Mouse (Mus musculus) yolk sac, embryonic 10.5 days (tissue): Measurements from ENCODE around the gene Focad.

Source experiments
- DNase-seq: peaks from one replicate; pipeline ENCODE4 v3.0.0-alpha.2; 2017; ENCODE audit warnings: low spot score

The Focad gene

GRCm38 (mm10) chr4:88094062-88094767 lies at the start of gene Focad:
Gene Focad, plus strand, starts transcription at chr4:88094629.
- peak; percentile 97 for DNase-seq

GRCm38 (mm10) chr4:88045151-88045550 lies 49.3 kb upstream of the Focad start:
- no peak for DNase-seq

- DNase-seq = no peak
Measured at GRCm38 (mm10) chr4:88046280-88046679, 48.1 kb upstream of the Focad start.

GRCm38 (mm10) chr4:88075388-88075787 lies 19.0 kb upstream of the Focad start:
- no peak for DNase-seq

GRCm38 (mm10) chr4:88078983-88079382 lies 15.4 kb upstream of the Focad start:
- DNase-seq = no peak

- no peak for DNase-seq
Measured at GRCm38 (mm10) chr4:88081417-88081816, 13.0 kb upstream of the Focad start.

- no peak for DNase-seq
Measured at GRCm38 (mm10) chr4:88081885-88082284, 12.5 kb upstream of the Focad start.

GRCm38 (mm10) chr4:88082381-88082780 lies 12.0 kb upstream of the Focad start:
- DNase-seq = no peak

- no peak for DNase-seq
Measured at GRCm38 (mm10) chr4:88083781-88084180, 10.6 kb upstream of the Focad start.

- no peak for DNase-seq
Measured at GRCm38 (mm10) chr4:88090316-88090715, 4.1 kb upstream of the Focad start.

GRCm38 (mm10) chr4:88094768-88095420 lies 465 bp downstream of the Focad start:
- DNase-seq = no peak

GRCm38 (mm10) chr4:88095693-88096092 lies 1.3 kb downstream of the Focad start:
- DNase-seq = no peak

- DNase-seq = no peak
Measured at GRCm38 (mm10) chr4:88108585-88108984, 14.2 kb downstream of the Focad start.

GRCm38 (mm10) chr4:88117331-88117730 lies 22.9 kb downstream of the Focad start:
- no peak for DNase-seq

GRCm38 (mm10) chr4:88117942-88118341 lies 23.5 kb downstream of the Focad start:
- DNase-seq = no peak

- no peak for DNase-seq
Measured at GRCm38 (mm10) chr4:88118750-88119395, 24.4 kb downstream of the Focad start.

- DNase-seq = no peak
Measured at GRCm38 (mm10) chr4:88120091-88120490, 25.7 kb downstream of the Focad start.

GRCm38 (mm10) chr4:88122472-88122871 lies 28.0 kb downstream of the Focad start:
- DNase-seq = no peak

- DNase-seq = no peak
Measured at GRCm38 (mm10) chr4:88135936-88136335, 41.5 kb downstream of the Focad start.

GRCm38 (mm10) chr4:88136528-88136927 lies 42.1 kb downstream of the Focad start:
- DNase-seq = no peak

GRCm38 (mm10) chr4:88138366-88138917 lies 44.0 kb downstream of the Focad start:
- DNase-seq = no peak

GRCm38 (mm10) chr4:88149462-88149861 lies 55.0 kb downstream of the Focad start:
- DNase-seq = no peak
